Mouse (Mus musculus) hematopoietic stem cell, adult 5-6 weeks (primary cell): ENCODE measurements around the gene Bhlhe40. TPM values are rescaled to one million over a fixed set of nuclear protein-coding genes. Genes with fewer than 3 reads are reported as not detected.

Experiments used
- ATAC-seq, 2 experiments: fragments of 125-278 bp in 1 of 2; replicated peaks in 1 of 2; 2 replicates each; pipeline ENCODE4 v1.8.0; 2016 to 2017; ENCODE audit warnings: inconsistent platforms in 2 of 2, mild to moderate bottlenecking in 2 of 2, moderate number of reproducible peaks in 2 of 2, low read depth in 1 of 2, moderate TSS enrichment in 1 of 2; ENCODE audit not compliant: low FRiP score in 2 of 2, poor library complexity in 2 of 2, severe bottlenecking in 2 of 2, insufficient read depth in 1 of 2, low TSS enrichment in 1 of 2
- total RNA-seq: library from RNA; stranded (forward); fragments of 172-1452, 232-1000 nt; gene quantifications from 2 replicates; pipeline ENCODE4 v1.2.3, GENCODE M21; 2017

Gene Bhlhe40
- total RNA-seq, 1 experiment from 2014 or later: 29.8 TPM

GRCm38 (mm10) chr6:108660878-108661389 lies 505 bp downstream of the Bhlhe40 start:
- peak in 1 of 2 experiments; percentile 12; a peak in 3 of 4 replicates for ATAC-seq

- ATAC-seq: peak; percentile 19 to 29; a peak in 3 of 4 replicates
Measured at GRCm38 (mm10) chr6:108661412-108661811, 983 bp downstream of the Bhlhe40 start.

GRCm38 (mm10) chr6:108661890-108662289 lies 1.5 kb downstream of the Bhlhe40 start:
- no peak for ATAC-seq

- no peak for ATAC-seq
Measured at GRCm38 (mm10) chr6:108662314-108663240, 2.1 kb downstream of the Bhlhe40 start.

GRCm38 (mm10) chr6:108663241-108664194 lies 3.1 kb downstream of the Bhlhe40 start:
- ATAC-seq: no peak

- ATAC-seq: no peak
Measured at GRCm38 (mm10) chr6:108664533-108665150, 4.2 kb downstream of the Bhlhe40 start.

- no peak for ATAC-seq
Measured at GRCm38 (mm10) chr6:108665587-108665986, 5.2 kb downstream of the Bhlhe40 start.

GRCm38 (mm10) chr6:108666648-108667488 lies 6.4 kb downstream of the Bhlhe40 start:
- ATAC-seq: no peak

- ATAC-seq: no peak
Measured at GRCm38 (mm10) chr6:108667599-108668021, 7.2 kb downstream of the Bhlhe40 start.

GRCm38 (mm10) chr6:108668321-108668786 lies 7.9 kb downstream of the Bhlhe40 start:
- ATAC-seq: peak; percentile 70 to 74

GRCm38 (mm10) chr6:108670276-108670675 lies 9.8 kb downstream of the Bhlhe40 start:
- no peak for ATAC-seq

GRCm38 (mm10) chr6:108670821-108671220 lies 10.4 kb downstream of the Bhlhe40 start:
- no peak for ATAC-seq

- no peak for ATAC-seq
Measured at GRCm38 (mm10) chr6:108672094-108672493, 11.7 kb downstream of the Bhlhe40 start.

GRCm38 (mm10) chr6:108674221-108674620 lies 13.8 kb downstream of the Bhlhe40 start:
- no peak for ATAC-seq

- no peak for ATAC-seq
Measured at GRCm38 (mm10) chr6:108676783-108677340, 16.4 kb downstream of the Bhlhe40 start.

GRCm38 (mm10) chr6:108677697-108678096 lies 17.3 kb downstream of the Bhlhe40 start:
- no peak for ATAC-seq
